Mouse (Mus musculus) liver, adult 10 weeks (tissue): Measurements from ENCODE around the gene Hnf1b. TPM values are rescaled to one million over a fixed set of nuclear protein-coding genes. Genes with fewer than 3 reads are reported as not detected.

ENCODE experiments used
- polyA plus RNA-seq: library from polyadenylated mRNA; stranded (reverse); fragments of 350-450 nt; fragmentation: Illumina TruSeq; extraction: RNeasy Lipid Tissue Mini Kit (QIAGEN cat#74804); gene quantifications from one replicate; pipeline ENCODE4 v1.2.3, GENCODE M21; 2014; ENCODE audit warnings: low read depth, low replicate concordance

Hnf1b gene
- 8.5 TPM for polyA plus RNA-seq

DNA sequence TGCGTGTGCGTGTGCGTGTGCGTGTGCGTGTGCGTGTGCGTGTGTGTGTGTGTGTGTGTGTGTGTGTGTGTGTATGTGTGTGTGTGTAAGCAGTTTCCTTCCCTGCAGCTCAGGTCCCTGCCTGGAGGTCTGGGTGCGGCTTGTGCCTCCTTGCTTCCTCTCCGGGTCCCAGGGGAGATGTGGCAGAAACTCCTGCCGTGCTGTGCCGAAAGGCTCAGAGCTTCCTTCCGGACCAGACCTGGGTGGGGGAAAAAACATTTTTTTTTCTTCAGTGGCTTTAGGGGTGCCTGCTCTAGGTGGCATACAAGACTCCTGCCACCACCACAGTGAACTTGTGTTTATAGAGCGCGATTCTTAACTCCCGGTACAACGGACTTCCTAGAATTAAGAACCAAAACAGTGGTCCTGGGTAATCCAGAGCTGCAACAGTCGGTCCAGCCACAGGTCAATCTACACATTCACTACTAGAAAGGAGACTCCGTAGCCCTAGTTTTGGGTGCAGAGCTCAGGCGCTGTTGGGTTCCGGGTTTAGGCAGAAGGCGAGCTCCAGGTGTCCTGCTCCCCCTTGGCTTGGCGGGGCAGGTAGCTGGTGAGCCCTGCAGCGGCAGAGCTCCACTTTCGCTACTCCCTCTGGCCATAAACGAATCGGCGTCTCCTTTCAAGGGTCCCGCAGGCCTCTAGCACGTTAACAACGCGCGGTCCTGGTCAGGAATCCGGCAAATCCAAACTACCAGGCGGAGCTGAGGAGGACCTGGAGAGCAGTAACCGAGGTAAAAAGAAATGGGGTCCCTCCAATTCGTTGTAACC lies at the start of gene Hnf1b:
Gene Hnf1b (plus strand): TSS at position 535 of the 807 bp plus-strand sequence.

DNA sequence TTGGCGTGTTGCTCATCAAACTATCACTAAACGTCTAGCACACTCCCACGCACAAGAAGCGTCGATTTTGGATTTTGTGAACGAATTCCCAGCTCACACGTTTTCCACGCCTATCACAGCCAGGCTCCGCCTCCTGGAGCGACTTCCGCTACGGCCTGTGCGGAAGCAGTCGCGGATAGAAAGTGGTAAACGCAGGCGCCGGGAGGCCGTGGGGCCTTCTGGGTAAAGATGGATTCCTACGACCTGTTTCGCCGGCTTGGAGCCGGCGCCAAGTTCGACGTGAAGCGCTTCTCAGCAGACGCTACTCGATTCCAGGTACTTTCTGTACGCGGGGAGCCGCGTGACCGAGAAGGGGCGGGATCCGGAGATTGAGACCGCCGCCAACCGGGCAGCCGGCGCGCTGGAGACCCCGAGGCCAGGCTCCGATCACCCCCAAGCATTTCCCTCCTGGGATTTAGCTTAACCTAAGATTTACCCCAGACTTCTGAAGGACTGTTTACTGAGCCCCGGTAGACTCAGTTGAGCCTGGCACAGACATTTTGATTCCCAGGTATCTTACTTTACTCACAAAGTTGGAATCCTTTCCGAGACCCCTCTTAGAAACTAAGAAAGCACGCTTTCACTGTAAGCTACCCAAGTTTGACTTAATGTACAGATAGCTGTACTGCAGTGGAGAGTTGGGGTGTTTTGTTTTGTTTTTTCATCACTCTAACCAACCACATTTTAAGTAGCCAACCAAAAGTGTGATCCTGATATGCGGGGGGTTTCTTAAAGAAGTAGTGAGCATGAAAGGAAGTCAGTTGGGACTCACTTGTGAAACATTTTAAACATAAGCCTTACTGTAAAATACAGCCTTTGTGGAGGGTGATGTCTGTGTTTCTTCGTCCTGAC lies 92.3 kb downstream of the Hnf1b start, which contains the start of gene Ddx52:
Gene Ddx52 (plus strand): TSS at position 113 of the 891 bp plus-strand sequence.

Other genes with a start within 250 kb of the Hnf1b start
- gene Rpl9-ps1, start 204.4 kb upstream of the Hnf1b start, polyA plus RNA-seq: not detected
- gene Ccl3, start 200.7 kb upstream of the Hnf1b start, polyA plus RNA-seq: 0.58 TPM
- not detected for gene Ccl4, start 187.5 kb upstream of the Hnf1b start, polyA plus RNA-seq
- gene Wfdc17, start 146.1 kb upstream of the Hnf1b start, polyA plus RNA-seq: 88.0 TPM
- not detected for gene Wfdc18, start 141.0 kb upstream of the Hnf1b start, polyA plus RNA-seq
- 1,776 TPM for gene Wfdc21, start 103.1 kb upstream of the Hnf1b start, polyA plus RNA-seq
- 2.7 TPM for gene Heatr6, start 96.4 kb upstream of the Hnf1b start, polyA plus RNA-seq
- gene Ddx52, start 92.0 kb downstream of the Hnf1b start, polyA plus RNA-seq: 27.0 TPM
- gene Synrg, start 114.4 kb downstream of the Hnf1b start, polyA plus RNA-seq: 7.0 TPM
- not detected for gene Dusp14, start 219.2 kb downstream of the Hnf1b start, polyA plus RNA-seq